Mouse (Mus musculus): ENCODE measurements around the gene Chd6. TPM values are rescaled to one million over a fixed set of nuclear protein-coding genes. Genes with fewer than 3 reads are reported as not detected.

Gene Chd6
- polyA plus RNA-seq (2015; fragmentation: Nextera tagmentation; extraction: Ambion mirVana), result 11.9 and 13.2 TPM in 2 replicates

DNA sequence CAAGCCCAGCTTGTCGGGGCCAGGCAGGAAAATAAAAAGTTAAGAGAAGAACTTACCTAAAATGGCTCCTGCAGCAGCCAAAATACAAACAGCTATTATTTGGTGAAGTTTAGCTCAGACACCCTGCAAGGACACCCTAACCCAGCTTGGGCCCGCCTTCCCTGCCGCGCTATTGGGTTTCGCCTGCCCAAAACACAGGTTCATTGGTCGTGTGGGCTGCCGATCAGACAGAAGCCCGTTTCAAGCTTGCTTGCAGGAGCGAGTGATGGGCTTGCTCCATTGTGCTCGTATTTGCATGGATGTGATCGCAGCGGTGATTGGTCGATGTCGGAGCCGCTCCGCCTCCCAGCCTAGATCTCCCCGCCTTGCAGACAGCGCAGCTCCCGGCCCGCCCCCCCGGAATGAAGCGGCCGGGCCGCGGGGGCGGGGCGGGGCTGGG is at the start of gene Chd6:
TSS of gene Chd6 (minus strand) at position 143 of the 439 bp plus-strand sequence.
- peak within 1 kb of the TSS; percentile 95 for H3K4me3 ChIP-seq (ENCODE audit: low read depth, low read length)
- no peaks in the 10 kb centered on the region for H3K36me3 ChIP-seq (ENCODE audit: control insufficient read depth, insufficient read depth, low read length)
- H3K27me3 ChIP-seq (ENCODE audit: control insufficient read depth, insufficient read depth, low read length), result no peaks in the 10 kb centered on the region
- peak within 1 kb of the TSS; percentile 82 for H3K4me2 ChIP-seq (replicated peaks; ENCODE audit: low read depth)
- ATAC-seq (ENCODE audit: low FRiP score, low TSS enrichment), result peak; percentile 99
- no peak for TF ChIP-seq CTCF (IDR thresholded peaks at IDR 0.05; ENCODE audit: low read depth)
- peak; percentile 6 for TF ChIP-seq EP300 (optimal IDR thresholded peaks at IDR 0.05)
- DNase-seq (ENCODE audit: low spot score), result peak; percentile 97
- H3K27ac ChIP-seq (replicated peaks), result peak within 1 kb of the TSS; percentile 98
- H3K9ac ChIP-seq (ENCODE audit: low read length), result peak within 1 kb of the TSS; percentile 97
- H3K4me1 ChIP-seq (replicated peaks; ENCODE audit: control insufficient read depth, insufficient read depth), result no peaks in the 10 kb centered on the region
- WGBS, result under 1% methylated on average over 26 of the region's 27 CpGs
- H3K9me3 ChIP-seq (ENCODE audit: control insufficient read depth, low read length), result no peaks in the 10 kb centered on the region

DNA sequence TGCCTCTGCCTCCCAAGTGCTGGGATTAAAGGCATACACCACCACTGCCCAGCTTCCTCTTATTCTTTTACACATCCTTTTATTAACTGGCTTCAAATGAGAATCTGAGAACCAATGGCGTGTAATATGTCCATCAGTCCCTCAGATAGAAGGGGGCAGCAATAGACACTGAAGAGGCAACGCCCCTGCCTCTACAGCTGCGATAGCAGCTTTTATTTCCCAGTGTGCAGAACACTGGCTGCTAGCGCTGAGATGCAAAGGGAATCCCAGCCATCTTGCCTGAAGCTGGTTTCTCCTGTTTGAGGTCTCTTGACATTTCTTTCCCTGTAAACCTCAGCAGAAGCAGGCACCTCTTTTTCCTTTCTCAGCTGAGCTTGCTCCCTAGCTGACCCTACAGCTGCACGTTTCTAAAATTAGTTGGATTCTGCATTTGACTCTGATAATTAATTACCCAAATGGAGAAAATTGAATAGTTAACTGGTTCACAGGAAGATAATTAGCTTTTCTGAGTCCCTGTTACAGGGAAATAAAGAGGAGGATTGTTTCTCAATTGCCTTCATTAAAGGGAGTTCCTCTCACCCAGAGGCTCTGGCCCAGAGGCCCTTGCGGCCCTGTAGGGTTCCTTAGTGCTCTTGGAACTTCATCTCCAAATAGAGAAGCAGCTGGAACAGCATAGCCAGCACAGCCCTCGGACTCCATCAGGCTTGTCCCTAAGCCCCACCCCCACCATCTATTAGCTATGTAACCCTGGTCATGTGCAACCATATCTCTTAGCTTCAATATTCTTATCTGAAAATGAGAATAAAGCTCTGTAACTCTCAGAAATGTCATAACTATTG is 41.3 kb upstream of the Chd6 start:
- TF ChIP-seq CTCF (IDR thresholded peaks at IDR 0.05; ENCODE audit: low read depth) (no peak), EP300 (optimal IDR thresholded peaks at IDR 0.05) (no peak)
- ATAC-seq (ENCODE audit: low FRiP score, low TSS enrichment), result no peak
- Histone ChIP-seq H3K4me2 (replicated peaks; ENCODE audit: low read depth) (no peak overlapping the region), H3K27ac (replicated peaks) (no peak overlapping the region), H3K27me3 (ENCODE audit: control insufficient read depth, insufficient read depth, low read length) (no peaks in the 10 kb centered on the region), H3K36me3 (ENCODE audit: control insufficient read depth, insufficient read depth, low read length) (no peaks in the 10 kb centered on the region), H3K4me1 (replicated peaks; ENCODE audit: control insufficient read depth, insufficient read depth) (no peaks in the 10 kb centered on the region), H3K9me3 (ENCODE audit: control insufficient read depth, low read length) (no peaks in the 10 kb centered on the region), H3K9ac (ENCODE audit: low read length) (no peak overlapping the region), H3K4me3 (ENCODE audit: low read depth, low read length) (no peak overlapping the region)
- WGBS, result 65% methylated on average over 7 of the region's 7 CpGs
- DNase-seq (ENCODE audit: low spot score), result no peak

DNA sequence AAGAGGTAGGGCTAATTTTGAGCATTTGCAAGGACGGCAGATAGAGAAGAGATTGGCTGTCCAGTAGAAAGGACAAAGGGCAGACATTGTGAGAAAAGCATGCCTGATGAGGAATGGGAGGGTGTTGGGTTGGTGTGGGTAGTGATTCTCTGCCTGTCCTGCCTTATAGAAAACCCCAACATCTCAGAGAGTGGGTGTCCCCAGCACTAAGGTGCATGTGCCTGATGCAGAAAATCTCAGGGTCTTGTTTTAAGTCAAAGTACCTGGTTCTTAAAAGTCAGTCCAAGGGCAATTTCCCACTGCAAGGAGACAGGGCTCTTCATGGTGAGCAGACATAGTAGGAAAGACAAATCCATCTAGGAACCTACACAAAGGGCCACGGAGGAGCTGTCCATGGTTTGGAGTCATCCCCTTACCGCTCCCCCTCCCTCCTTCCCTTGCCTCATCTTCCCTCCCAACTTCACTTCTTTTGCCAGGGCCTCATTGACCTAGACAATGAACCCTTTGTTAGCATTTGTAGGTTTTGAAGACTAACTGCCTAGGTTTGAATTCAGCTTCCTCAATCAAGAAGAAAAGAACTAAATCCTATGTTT is 39.6 kb upstream of the Chd6 start:
- DNase-seq (ENCODE audit: low spot score) (no peak), ATAC-seq (ENCODE audit: low FRiP score, low TSS enrichment) (no peak)
- Histone ChIP-seq H3K27ac (replicated peaks) (no peak overlapping the region), H3K4me2 (replicated peaks; ENCODE audit: low read depth) (no peak overlapping the region), H3K36me3 (ENCODE audit: control insufficient read depth, insufficient read depth, low read length) (no peaks in the 10 kb centered on the region), H3K4me3 (ENCODE audit: low read depth, low read length) (no peak overlapping the region), H3K9me3 (ENCODE audit: control insufficient read depth, low read length) (no peaks in the 10 kb centered on the region), H3K4me1 (replicated peaks; ENCODE audit: control insufficient read depth, insufficient read depth) (no peaks in the 10 kb centered on the region), H3K9ac (ENCODE audit: low read length) (no peak overlapping the region), H3K27me3 (ENCODE audit: control insufficient read depth, insufficient read depth, low read length) (no peaks in the 10 kb centered on the region)
- WGBS, result 59% methylated on average over 3 of the region's 3 CpGs
- TF ChIP-seq CTCF (IDR thresholded peaks at IDR 0.05; ENCODE audit: low read depth) (no peak), EP300 (optimal IDR thresholded peaks at IDR 0.05) (no peak)

DNA sequence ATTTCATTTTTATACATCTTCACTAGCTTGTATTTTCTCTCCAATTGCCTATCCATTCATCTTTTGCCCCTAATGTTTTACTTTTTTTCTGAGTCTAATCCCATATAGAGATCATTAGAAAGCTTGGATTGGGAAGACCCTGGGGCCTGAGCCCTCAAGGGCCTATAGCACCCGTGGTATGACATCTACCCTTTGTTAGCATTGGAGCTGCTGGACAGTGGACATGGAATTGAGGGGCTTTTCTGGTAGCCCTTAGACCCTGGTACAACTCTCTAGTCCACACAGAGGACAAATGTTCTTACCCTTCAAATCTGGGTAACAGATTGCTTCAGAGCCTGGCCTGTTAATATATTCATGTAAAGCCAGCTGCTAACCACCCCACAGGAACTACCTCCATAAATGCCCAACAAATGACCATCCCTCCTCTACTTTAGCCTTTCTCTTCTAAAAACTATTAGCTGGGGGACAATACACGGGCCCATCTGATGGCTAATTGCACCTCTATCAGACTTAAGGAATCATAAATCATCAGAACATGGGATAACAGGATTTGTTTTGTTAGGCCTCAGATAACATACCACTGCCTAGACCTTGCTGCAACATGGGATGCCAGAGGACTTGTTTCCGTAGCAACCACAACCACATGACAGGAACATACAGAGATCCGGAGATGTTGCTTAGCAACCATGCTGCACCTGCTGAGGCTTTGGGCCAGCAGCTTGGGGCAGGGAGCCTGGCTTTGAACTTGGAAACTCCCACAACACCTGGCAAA is 39.0 kb upstream of the Chd6 start:
- ATAC-seq (ENCODE audit: low FRiP score, low TSS enrichment) (no peak), DNase-seq (ENCODE audit: low spot score) (no peak)
- no peaks in the 10 kb centered on the region for H3K9me3 ChIP-seq (ENCODE audit: control insufficient read depth, low read length)
- no peak overlapping the region for H3K9ac ChIP-seq (ENCODE audit: low read length)
- H3K36me3 ChIP-seq (ENCODE audit: control insufficient read depth, insufficient read depth, low read length), result no peaks in the 10 kb centered on the region
- no peaks in the 10 kb centered on the region for H3K4me1 ChIP-seq (replicated peaks; ENCODE audit: control insufficient read depth, insufficient read depth)
- 63% methylated on average over 4 of the region's 4 CpGs for WGBS
- no peak for TF ChIP-seq CTCF (IDR thresholded peaks at IDR 0.05; ENCODE audit: low read depth)
- TF ChIP-seq EP300 (optimal IDR thresholded peaks at IDR 0.05), result no peak
- no peak overlapping the region for H3K27ac ChIP-seq (replicated peaks)
- H3K4me2 ChIP-seq (replicated peaks; ENCODE audit: low read depth), result no peak overlapping the region
- no peaks in the 10 kb centered on the region for H3K27me3 ChIP-seq (ENCODE audit: control insufficient read depth, insufficient read depth, low read length)
- H3K4me3 ChIP-seq (ENCODE audit: low read depth, low read length), result no peak overlapping the region

DNA sequence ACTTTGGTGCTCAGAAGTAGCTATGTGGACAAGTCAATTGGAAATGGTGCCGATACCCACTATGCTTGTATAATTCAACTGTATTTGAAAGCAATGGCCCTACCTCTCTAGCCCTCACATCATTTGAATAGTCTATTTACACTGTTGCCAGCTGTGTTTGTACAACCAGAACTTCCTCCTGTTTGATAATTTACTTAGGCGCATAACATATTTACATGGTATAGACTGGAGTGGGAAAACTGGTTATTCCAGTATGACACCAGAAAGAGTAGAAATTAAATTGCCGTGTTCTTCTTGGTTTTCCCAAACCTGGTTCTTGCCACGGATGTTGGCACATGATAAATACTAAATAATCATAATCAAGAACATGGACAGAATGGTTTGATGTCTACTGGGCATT is 35.9 kb upstream of the Chd6 start:
- Histone ChIP-seq H3K36me3 (ENCODE audit: control insufficient read depth, insufficient read depth, low read length) (no peaks in the 10 kb centered on the region), H3K9me3 (ENCODE audit: control insufficient read depth, low read length) (no peaks in the 10 kb centered on the region), H3K4me3 (ENCODE audit: low read depth, low read length) (no peak overlapping the region), H3K4me1 (replicated peaks; ENCODE audit: control insufficient read depth, insufficient read depth) (no peaks in the 10 kb centered on the region), H3K9ac (ENCODE audit: low read length) (no peak overlapping the region), H3K27me3 (ENCODE audit: control insufficient read depth, insufficient read depth, low read length) (no peaks in the 10 kb centered on the region), H3K4me2 (replicated peaks; ENCODE audit: low read depth) (no peak overlapping the region), H3K27ac (replicated peaks) (no peak overlapping the region)
- 42% methylated on average over 4 of the region's 4 CpGs for WGBS
- TF ChIP-seq CTCF (IDR thresholded peaks at IDR 0.05; ENCODE audit: low read depth) (no peak), EP300 (optimal IDR thresholded peaks at IDR 0.05) (peak; percentile 64)
- peak; percentile 97 for ATAC-seq (ENCODE audit: low FRiP score, low TSS enrichment)
- no peak for DNase-seq (ENCODE audit: low spot score)
